Mouse (Mus musculus) left cerebral cortex, adult 11 months (tissue): ENCODE data around the gene Tmem86b.
A peak's percentile ranks its signal among the peaks of the same experiment; 100 is the strongest.

Experiments
- DNase-seq: peaks from one replicate; pipeline ENCODE4 v3.0.0; 2022; ENCODE audit warnings: low spot score

Tmem86b gene

GRCm38 (mm10) chr7:4631031-4631430, at the start of gene Tmem86b:
Gene Tmem86b (minus strand): TSS chr7:4631422.
- no peak for DNase-seq

GRCm38 (mm10) chr7:4675200-4675599, 44.0 kb upstream of the Tmem86b start:
- no peak for DNase-seq

- DNase-seq = no peak
These were observed 43.0 kb upstream of the Tmem86b start for GRCm38 (mm10) chr7:4674114-4674731.

GRCm38 (mm10) chr7:4671956-4672355, 40.7 kb upstream of the Tmem86b start:
- DNase-seq = no peak

- no peak for DNase-seq
These were observed 39.5 kb upstream of the Tmem86b start for GRCm38 (mm10) chr7:4670655-4671255.

GRCm38 (mm10) chr7:4669156-4669555, 37.9 kb upstream of the Tmem86b start:
- DNase-seq = no peak

GRCm38 (mm10) chr7:4668506-4668905, 37.3 kb upstream of the Tmem86b start:
- no peak for DNase-seq

GRCm38 (mm10) chr7:4666871-4667270, 35.6 kb upstream of the Tmem86b start:
- DNase-seq = no peak

GRCm38 (mm10) chr7:4663742-4664141, 32.5 kb upstream of the Tmem86b start:
- no peak for DNase-seq

- DNase-seq = no peak
These were observed 32.0 kb upstream of the Tmem86b start for GRCm38 (mm10) chr7:4663179-4663578.

- no peak for DNase-seq
These were observed 28.8 kb upstream of the Tmem86b start for GRCm38 (mm10) chr7:4659911-4660443.

- peak; percentile 96 for DNase-seq
These were observed 27.8 kb upstream of the Tmem86b start, which contains the start of gene Ppp6r1 for GRCm38 (mm10) chr7:4658912-4659551. Gene Ppp6r1 (minus strand): TSS chr7:4659019.

- no peak for DNase-seq
These were observed 27.1 kb upstream of the Tmem86b start for GRCm38 (mm10) chr7:4658128-4658907.

GRCm38 (mm10) chr7:4657521-4658127, 26.4 kb upstream of the Tmem86b start:
- DNase-seq = peak; percentile 23

GRCm38 (mm10) chr7:4656818-4657217, 25.6 kb upstream of the Tmem86b start:
- no peak for DNase-seq

GRCm38 (mm10) chr7:4655916-4656315, 24.7 kb upstream of the Tmem86b start:
- no peak for DNase-seq

GRCm38 (mm10) chr7:4655393-4655792, 24.2 kb upstream of the Tmem86b start:
- no peak for DNase-seq

- DNase-seq = no peak
These were observed 23.0 kb upstream of the Tmem86b start for GRCm38 (mm10) chr7:4654221-4654620.

- DNase-seq = no peak
These were observed 22.6 kb upstream of the Tmem86b start for GRCm38 (mm10) chr7:4653780-4654179.

- DNase-seq = no peak
These were observed 22.1 kb upstream of the Tmem86b start for GRCm38 (mm10) chr7:4653351-4653750.

GRCm38 (mm10) chr7:4652726-4653125, 21.5 kb upstream of the Tmem86b start:
- DNase-seq = no peak

- DNase-seq = no peak
These were observed 20.4 kb upstream of the Tmem86b start for GRCm38 (mm10) chr7:4651581-4651980.
